8 mouse cellular contexts compared by ENCODE assay signal in genomic region chr17:25080960-25081381, GRCm38 (mm10). TPM values are rescaled to one million over a fixed set of nuclear protein-coding genes. Genes with fewer than 3 reads are reported as not detected.
A peak's percentile ranks its signal among the peaks of the same experiment; 100 is the strongest.
DNase-seq lines count a peak whose midpoint lies in the region; ATAC-seq and TF ChIP-seq lines count a peak whose summit lies in the region.

No protein-coding gene starts in this region.

- peak overlapping the region; percentile 94 for H3K27ac ChIP-seq in heart, embryonic 13.5 days (replicated peaks)
- H3K27ac ChIP-seq in kidney, embryonic 15.5 days, result peak overlapping the region; percentile 95
- H3K27ac ChIP-seq in lung, postnatal 0 days (ENCODE audit: low read length), result peak overlapping the region; percentile 96

- H3K27me3 ChIP-seq in heart, embryonic 13.5 days (replicated peaks), result no peaks in the 10 kb centered on the region
- H3K27me3 ChIP-seq in kidney, embryonic 15.5 days, result no peaks in the 10 kb centered on the region
- no peaks in the 10 kb centered on the region for H3K27me3 ChIP-seq in lung, postnatal 0 days (replicated peaks; ENCODE audit: insufficient read depth, low read length)

- H3K4me1 ChIP-seq in heart, embryonic 13.5 days, result peaks cover 81% of the 10 kb centered on the region
- H3K4me1 ChIP-seq in kidney, embryonic 15.5 days, result peaks cover 73% of the 10 kb centered on the region
- H3K4me1 ChIP-seq in lung, postnatal 0 days (ENCODE audit: insufficient read depth, low read depth, low read length), result peaks cover 8% of the 10 kb centered on the region

- 59% methylated on average over 11 of the region's 11 CpGs for WGBS in heart, embryonic 13.5 days
- 69% methylated on average over 11 of the region's 11 CpGs for WGBS in kidney, embryonic 15.5 days
- WGBS in lung, postnatal 0 days, result 39% methylated on average over 11 of the region's 11 CpGs

- H3K4me3 ChIP-seq in heart, embryonic 13.5 days, result peak overlapping the region; percentile 53
- peak overlapping the region; percentile 43 for H3K4me3 ChIP-seq in kidney, embryonic 15.5 days (replicated peaks)
- H3K4me3 ChIP-seq in lung, postnatal 0 days (ENCODE audit: low read depth, low read length), result peak overlapping the region; percentile 64

- ATAC-seq in heart, embryonic 13.5 days (ENCODE audit: extremely low read depth, insufficient number of reproducible peaks, low FRiP score, low TSS enrichment), result no peak
- ATAC-seq in kidney, embryonic 15.5 days (replicated peaks; ENCODE audit: low FRiP score), result no peak
- ATAC-seq in lung, postnatal 0 days, result peak; percentile 50
- ATAC-seq in cerebellum, adult (ENCODE audit: insufficient number of reproducible peaks, low FRiP score, low TSS enrichment), result no peak

- peak; percentile 67 for DNase-seq in adrenal gland, adult 8-10 months
- DNase-seq in embryo, embryonic 11 days, result peak; percentile 28
- peak; percentile 92 for DNase-seq in lung, postnatal 0 days (ENCODE audit: low spot score)
- DNase-seq in cerebellum, postnatal 25 days, result no peak
- no peak for DNase-seq in right cerebral cortex, adult 18-20 months

- peaks cover 2% of the 10 kb centered on the region; the same call in 1 of the 2 replicates for H3K36me3 ChIP-seq in heart, embryonic 13.5 days
- peaks cover 14% of the 10 kb centered on the region; the same call in 1 of the 2 replicates for H3K36me3 ChIP-seq in kidney, embryonic 15.5 days
- no peaks in the 10 kb centered on the region; the same call in 1 of the 2 replicates for H3K36me3 ChIP-seq in lung, postnatal 0 days (ENCODE audit: insufficient read depth, low read length)

- H3K9ac ChIP-seq in heart, embryonic 13.5 days, result peak overlapping the region; percentile 74
- peak overlapping the region; percentile 34; the same call in 1 of the 2 replicates for H3K9ac ChIP-seq in kidney, embryonic 15.5 days
- H3K9ac ChIP-seq in lung, postnatal 0 days (replicated peaks; ENCODE audit: low read depth), result peak overlapping the region; percentile 80

- no peaks in the 10 kb centered on the region for H3K9me3 ChIP-seq in heart, embryonic 13.5 days
- H3K9me3 ChIP-seq in kidney, embryonic 15.5 days (replicated peaks), result no peaks in the 10 kb centered on the region
- no peaks in the 10 kb centered on the region for H3K9me3 ChIP-seq in lung, postnatal 0 days (ENCODE audit: low read length)

- peak; percentile 75 for TF ChIP-seq EP300 in lung, postnatal 0 days (IDR thresholded peaks at IDR 0.05)

- H3K4me2 ChIP-seq in heart, embryonic 13.5 days, result peak overlapping the region; percentile 64
- peak overlapping the region; percentile 42 for H3K4me2 ChIP-seq in kidney, embryonic 15.5 days
- H3K4me2 ChIP-seq in lung, postnatal 0 days (replicated peaks; ENCODE audit: low read depth, low read length), result peak overlapping the region; percentile 70

- TF ChIP-seq CTCF in lung, postnatal 0 days (IDR thresholded peaks at IDR 0.05), result no peak

RNA-seq across cellular contexts. Expression of gene Tmem204, which starts 2.4 kb away (rescaled TPM):
- total RNA-seq in adrenal gland, adult 8-10 months (2022), result 10 to 100 TPM; 35.3 to 56.0 (median 52.6) TPM
- polyA plus RNA-seq in heart, embryonic 13.5 days (2015; fragmentation: Nextera tagmentation; extraction: Ambion mirVana), result 18.0 and 19.4 TPM in 2 replicates
- 29.6 and 31.6 TPM in 2 replicates for polyA plus RNA-seq in kidney, embryonic 15.5 days (2015; fragmentation: Nextera tagmentation; extraction: Ambion mirVana)
- 186 and 218 TPM in 2 replicates for polyA plus RNA-seq in lung, postnatal 0 days (2015; fragmentation: Nextera tagmentation; extraction: Ambion mirVana)

RNA-seq across cellular contexts. Expression of gene Telo2, which starts 34.8 kb away (rescaled TPM):
- 10 to 100 TPM; 24.0 to 40.2 (median 29.5) TPM for total RNA-seq in adrenal gland, adult 8-10 months (2022)
- 25.1 and 29.0 TPM in 2 replicates for polyA plus RNA-seq in heart, embryonic 13.5 days (2015; fragmentation: Nextera tagmentation; extraction: Ambion mirVana)
- polyA plus RNA-seq in kidney, embryonic 15.5 days (2015; fragmentation: Nextera tagmentation; extraction: Ambion mirVana), result 44.4 and 45.3 TPM in 2 replicates
- polyA plus RNA-seq in lung, postnatal 0 days (2015; fragmentation: Nextera tagmentation; extraction: Ambion mirVana), result 13.7 and 13.9 TPM in 2 replicates

RNA-seq across cellular contexts. Expression of gene Ptx4, which starts 39.6 kb away (rescaled TPM):
- not detected for total RNA-seq in adrenal gland, adult 8-10 months (2022)
- polyA plus RNA-seq in heart, embryonic 13.5 days (2015; fragmentation: Nextera tagmentation; extraction: Ambion mirVana), result 0.11 and 0.15 TPM in 2 replicates
- 0.16 and 0.24 TPM in 2 replicates for polyA plus RNA-seq in kidney, embryonic 15.5 days (2015; fragmentation: Nextera tagmentation; extraction: Ambion mirVana)
- 0.25 and 0.32 TPM in 2 replicates for polyA plus RNA-seq in lung, postnatal 0 days (2015; fragmentation: Nextera tagmentation; extraction: Ambion mirVana)

RNA-seq across cellular contexts. Expression of gene Clcn7, which starts 52.2 kb away (rescaled TPM):
- 10 to 100 TPM; 47.4 to 77.7 (median 67.8) TPM for total RNA-seq in adrenal gland, adult 8-10 months (2022)
- polyA plus RNA-seq in heart, embryonic 13.5 days (2015; fragmentation: Nextera tagmentation; extraction: Ambion mirVana), result 15.7 and 17.9 TPM in 2 replicates
- polyA plus RNA-seq in kidney, embryonic 15.5 days (2015; fragmentation: Nextera tagmentation; extraction: Ambion mirVana), result 20.7 and 24.6 TPM in 2 replicates
- 18.0 and 19.2 TPM in 2 replicates for polyA plus RNA-seq in lung, postnatal 0 days (2015; fragmentation: Nextera tagmentation; extraction: Ambion mirVana)

Comparison
In these comparisons a context has a peak if more than half of its experiments do, and no peak if none do; other contexts are left out.
1. DNase-seq: peak in adrenal gland, adult 8-10 months (single experiment), embryo, embryonic 11 days (single experiment) and lung, postnatal 0 days (single experiment); none in cerebellum, postnatal 25 days (0 of 2) and right cerebral cortex, adult 18-20 months (single experiment).
2. Peak in every context shown above with its lines, with median percentiles within 50 percentile points of each other: H3K27ac ChIP-seq, H3K4me2 ChIP-seq, H3K4me3 ChIP-seq and H3K9ac ChIP-seq.